ENCODE assay signal across 22 mouse cellular contexts in the genomic region with DNA sequence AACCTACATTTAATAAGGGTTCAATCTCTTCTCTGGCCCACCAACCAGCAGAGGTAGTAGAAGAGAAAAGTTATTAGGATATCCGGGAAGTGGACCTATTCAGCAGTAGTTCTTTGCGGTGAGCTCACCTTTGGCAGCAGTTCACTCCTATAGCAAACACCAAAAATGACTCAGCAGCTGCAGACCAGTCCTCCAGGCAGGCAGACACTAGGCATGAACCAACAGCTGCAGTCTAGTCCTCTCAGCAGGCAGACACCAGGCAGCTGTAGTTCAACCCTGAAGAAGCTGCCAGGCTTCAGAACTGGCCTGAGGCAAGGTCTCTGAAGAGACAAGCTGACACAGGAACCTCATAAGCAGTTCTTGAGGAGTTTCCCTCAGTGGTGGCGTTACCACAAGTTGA.
"Had no signal": no experiment of that assay in that cellular context is flagged by ENCODE, and none has a peak within 500 bp of the region (broad histone marks: within the 10 kb centered on the region; RNA-seq: fewer than 3 reads in every experiment).

No protein-coding gene starts in this region.

- H3K9ac ChIP-seq: kidney, embryonic 15.5 days; limb, embryonic 12.5 days; liver, embryonic 14.5 days; midbrain, embryonic 12.5 days; midbrain, embryonic 15.5 days; neural tube, embryonic 13.5 days; stomach, embryonic 15.5 days had no signal

- DNase-seq: kidney, adult 8-10 months; kidney, postnatal 10 days; kidney, postnatal 4 days; layer of hippocampus, postnatal 36 days; lung, adult 18-20 months; lung, postnatal 14 days; retina, postnatal 1 day; right cerebral cortex, postnatal 25 days; spleen, adult 18-20 months; thymus, adult 18-20 months; thymus, postnatal 36 days had no signal

- H3K9me3 ChIP-seq: kidney, embryonic 15.5 days; limb, embryonic 12.5 days; midbrain, embryonic 12.5 days; midbrain, embryonic 15.5 days; neural tube, embryonic 13.5 days; stomach, embryonic 15.5 days had no signal

- H3K4me2 ChIP-seq: kidney, embryonic 15.5 days; limb, embryonic 12.5 days; liver, embryonic 11.5 days; midbrain, embryonic 12.5 days; midbrain, embryonic 15.5 days; neural tube, embryonic 13.5 days; stomach, embryonic 15.5 days had no signal

- H3K36me3 ChIP-seq: limb, embryonic 12.5 days; midbrain, embryonic 12.5 days; midbrain, embryonic 15.5 days; neural tube, embryonic 13.5 days; stomach, embryonic 15.5 days had no signal

- ATAC-seq: intestine, postnatal 0 days; midbrain, embryonic 15.5 days had no signal

- H3K4me1 ChIP-seq: limb, embryonic 12.5 days; midbrain, embryonic 12.5 days; midbrain, embryonic 15.5 days; neural tube, embryonic 13.5 days; stomach, embryonic 15.5 days had no signal

- H3K27me3 ChIP-seq: kidney, embryonic 15.5 days; limb, embryonic 12.5 days; midbrain, embryonic 12.5 days; midbrain, embryonic 15.5 days; neural tube, embryonic 13.5 days; stomach, embryonic 15.5 days had no signal

- H3K27ac ChIP-seq: kidney, embryonic 15.5 days; left cerebral cortex, adult 2 months; limb, embryonic 12.5 days; liver, embryonic 14.5 days; macrophage; midbrain, embryonic 12.5 days; midbrain, embryonic 15.5 days; neural tube, embryonic 13.5 days; stomach, embryonic 15.5 days had no signal

- H3K4me3 ChIP-seq: kidney, embryonic 15.5 days; left cerebral cortex, adult 2 months; limb, embryonic 12.5 days; midbrain, embryonic 12.5 days; midbrain, embryonic 15.5 days; neural tube, embryonic 13.5 days; stomach, embryonic 15.5 days had no signal
